Mouse (Mus musculus) thymus, postnatal 25 days (tissue): Measurements from ENCODE around the gene Csrnp3.

Source experiments
- DNase-seq: peaks from one replicate; pipeline ENCODE4 v3.0.0; 2022

The Csrnp3 gene

DNA sequence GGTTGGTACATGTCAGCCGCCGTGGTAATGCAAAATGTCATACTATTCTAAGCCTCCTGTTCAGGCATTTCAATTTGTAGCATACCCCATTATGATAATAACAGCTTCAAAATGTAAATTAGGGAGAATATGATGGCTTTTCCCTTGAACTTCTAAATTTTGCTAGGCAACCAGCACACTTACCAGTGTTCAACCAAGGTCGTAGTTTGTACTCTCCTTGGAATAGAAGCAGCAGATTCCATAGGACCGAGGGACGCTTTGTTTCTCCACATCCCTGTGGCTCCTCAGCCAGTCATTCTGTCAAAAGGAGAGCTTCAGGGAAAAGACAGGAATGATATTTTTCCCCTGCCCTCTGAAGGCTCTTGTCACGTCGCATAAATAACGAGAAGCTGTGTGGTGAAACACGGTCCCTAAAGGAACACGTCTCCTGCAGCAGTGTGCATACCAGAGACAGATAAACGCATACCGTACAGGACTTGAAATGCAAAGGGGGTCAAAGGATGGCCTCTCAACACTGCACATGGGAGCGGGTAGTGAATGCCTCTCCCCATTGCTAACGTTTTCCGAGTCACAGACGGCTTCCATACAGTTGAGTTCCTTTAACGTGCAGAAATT is 108.3 kb downstream of the Csrnp3 start:
- DNase-seq = no peak

DNA sequence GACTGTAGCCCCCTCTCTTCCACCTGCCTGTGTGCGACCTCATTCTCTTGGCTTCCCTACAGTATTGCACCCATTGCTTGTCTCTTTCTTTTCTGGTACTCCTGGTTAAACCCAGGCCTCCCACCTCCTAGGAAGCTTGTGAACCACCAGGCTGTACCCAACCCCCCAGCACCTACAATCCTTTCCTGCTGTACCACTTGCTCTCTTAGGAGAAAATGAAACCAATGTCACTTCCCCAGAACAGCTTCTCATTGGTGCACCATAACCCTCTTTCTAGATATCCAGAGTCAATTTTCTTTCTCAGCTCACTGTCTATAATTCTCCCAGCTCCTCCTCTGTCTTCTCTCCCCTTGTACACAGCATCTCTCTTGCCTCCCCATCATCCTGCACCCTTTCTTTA is 110.2 kb downstream of the Csrnp3 start:
- no peak for DNase-seq

- no peak for DNase-seq
Observed at GRCm38 (mm10) chr2:65956727-65957126, 111.2 kb downstream of the Csrnp3 start.

- DNase-seq = no peak
Observed at GRCm38 (mm10) chr2:65963420-65963819, 117.9 kb downstream of the Csrnp3 start.

- no peak for DNase-seq
Observed at GRCm38 (mm10) chr2:65968810-65969209, 123.2 kb downstream of the Csrnp3 start.

GRCm38 (mm10) chr2:65973907-65974306 is 128.3 kb downstream of the Csrnp3 start:
- no peak for DNase-seq

DNA sequence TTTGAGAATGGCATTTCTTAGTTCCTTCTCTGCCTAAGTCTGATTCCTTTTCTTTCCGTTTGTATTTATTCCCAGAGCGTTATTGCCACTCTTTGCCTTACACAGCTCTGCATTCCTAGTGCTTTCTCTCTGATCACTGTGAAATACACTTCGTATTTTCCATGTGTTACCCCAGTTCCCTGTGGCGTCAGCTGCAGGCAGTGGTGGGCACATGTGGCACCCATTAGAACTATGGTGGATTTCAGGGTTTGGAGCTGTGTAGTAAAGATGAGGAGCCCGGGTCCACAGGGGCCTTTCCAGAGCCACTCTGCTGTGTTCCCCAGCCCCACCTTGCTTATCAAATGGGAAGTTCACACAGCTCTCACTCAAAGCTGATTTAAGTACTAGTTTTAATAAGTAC is 129.8 kb downstream of the Csrnp3 start:
- no peak for DNase-seq

GRCm38 (mm10) chr2:65979338-65980053 is 133.9 kb downstream of the Csrnp3 start:
- no peak for DNase-seq

DNA sequence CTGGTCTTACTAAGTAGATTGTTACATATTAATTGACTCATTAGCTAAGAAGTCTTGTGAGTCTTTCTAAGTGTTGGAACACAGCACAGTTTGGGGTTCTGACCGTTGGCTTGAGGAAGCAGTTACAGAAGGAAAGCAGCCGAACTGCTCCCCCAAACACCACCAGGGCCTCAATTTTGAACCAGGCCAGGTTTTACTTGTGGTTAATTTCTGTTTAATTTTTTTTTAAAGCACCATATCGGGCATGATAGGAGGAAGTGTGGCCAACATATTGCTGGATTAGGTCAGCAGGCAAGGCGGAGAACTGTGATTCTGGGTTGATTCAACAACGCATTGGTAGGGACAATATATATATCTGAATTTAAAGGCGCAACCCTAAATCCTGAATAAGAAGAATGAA is 135.9 kb downstream of the Csrnp3 start:
- DNase-seq = no peak

DNA sequence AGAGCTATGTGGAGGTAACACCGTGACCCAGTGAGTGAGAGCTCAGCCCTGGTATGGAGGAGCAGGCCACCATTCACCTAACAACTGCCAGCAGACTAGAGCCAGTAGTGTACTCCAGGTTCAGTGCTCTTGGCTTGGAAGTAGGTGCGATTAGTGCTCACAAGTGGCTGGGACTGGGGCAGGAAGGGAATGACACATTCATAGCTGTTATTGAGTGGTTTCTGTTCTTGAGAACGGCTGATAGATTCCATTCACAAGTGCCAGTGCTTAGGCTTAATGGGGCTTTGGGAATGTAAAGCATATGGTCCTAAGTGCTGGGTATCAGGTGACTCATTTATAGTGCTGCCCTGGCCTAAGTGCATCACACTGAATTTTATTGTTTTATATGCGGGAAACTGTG is 136.4 kb downstream of the Csrnp3 start:
- no peak for DNase-seq

GRCm38 (mm10) chr2:65985706-65986105 is 140.1 kb downstream of the Csrnp3 start:
- no peak for DNase-seq

GRCm38 (mm10) chr2:65987069-65987468 is 141.5 kb downstream of the Csrnp3 start:
- no peak for DNase-seq

DNA sequence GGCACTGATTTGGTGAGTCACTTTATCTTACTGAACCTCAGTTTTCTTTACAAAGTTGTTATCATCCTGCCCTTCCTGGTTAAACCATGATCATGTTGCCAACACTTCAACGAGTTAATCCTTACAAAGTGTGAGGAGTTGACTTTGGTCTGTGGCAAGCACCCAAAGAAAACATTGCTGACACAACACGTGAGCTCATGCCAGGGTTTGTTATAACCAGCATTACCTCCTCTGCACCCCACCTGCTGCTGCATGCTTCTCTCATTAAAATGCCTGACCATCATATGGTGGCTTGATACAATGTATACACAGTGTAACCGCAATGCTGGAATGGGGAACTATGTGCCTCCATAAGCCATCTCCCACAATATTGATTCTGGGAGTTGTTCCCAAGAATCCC is 142.0 kb downstream of the Csrnp3 start:
- no peak for DNase-seq

GRCm38 (mm10) chr2:65988788-65989187 is 143.2 kb downstream of the Csrnp3 start:
- DNase-seq = no peak

DNA sequence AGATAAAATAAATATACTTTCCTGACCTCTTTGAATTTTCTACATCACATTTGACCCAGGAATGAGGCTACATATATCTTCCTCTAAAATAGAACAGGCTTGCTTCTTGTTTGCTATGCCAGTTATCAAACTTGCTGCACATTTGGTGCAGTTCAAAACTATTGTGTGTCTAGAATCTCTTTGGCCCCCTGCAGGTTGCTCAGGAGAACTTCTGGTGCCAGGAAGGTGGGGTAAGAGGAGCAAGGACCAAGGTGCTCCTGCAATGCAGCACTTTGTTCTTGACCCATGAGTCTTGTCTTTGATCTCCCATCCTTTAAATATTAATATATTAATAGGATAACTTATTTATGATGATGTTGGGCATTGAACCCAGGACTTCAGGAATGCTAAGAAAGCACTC is 144.5 kb downstream of the Csrnp3 start:
- DNase-seq = no peak

- no peak for DNase-seq
Observed at GRCm38 (mm10) chr2:65990754-65991153, 145.2 kb downstream of the Csrnp3 start.

- DNase-seq = no peak
Observed at GRCm38 (mm10) chr2:65993371-65993770, 147.8 kb downstream of the Csrnp3 start.

- no peak for DNase-seq
Observed at GRCm38 (mm10) chr2:65994886-65995468, 149.4 kb downstream of the Csrnp3 start.

- DNase-seq = no peak
Observed at GRCm38 (mm10) chr2:65998747-65999146, 153.2 kb downstream of the Csrnp3 start.

GRCm38 (mm10) chr2:66008995-66009654 is 163.6 kb downstream of the Csrnp3 start:
- no peak for DNase-seq

DNA sequence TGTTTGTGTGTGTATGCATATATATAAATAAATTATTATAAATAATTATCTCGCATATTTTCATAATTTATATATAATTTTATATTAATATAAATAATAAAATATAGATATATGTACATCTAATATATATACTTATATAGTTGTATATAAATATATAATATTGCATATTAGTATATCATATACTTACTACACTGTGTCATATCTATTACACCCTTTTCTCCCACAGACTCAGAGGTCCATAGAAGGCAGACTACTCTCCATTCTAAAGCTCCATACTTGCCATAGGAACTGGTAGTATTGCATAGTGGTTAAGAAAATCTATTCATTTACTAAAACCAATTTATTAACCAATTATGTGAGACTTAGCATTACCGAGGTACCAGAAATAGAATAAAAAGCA is 164.1 kb downstream of the Csrnp3 start:
- DNase-seq = no peak

DNA sequence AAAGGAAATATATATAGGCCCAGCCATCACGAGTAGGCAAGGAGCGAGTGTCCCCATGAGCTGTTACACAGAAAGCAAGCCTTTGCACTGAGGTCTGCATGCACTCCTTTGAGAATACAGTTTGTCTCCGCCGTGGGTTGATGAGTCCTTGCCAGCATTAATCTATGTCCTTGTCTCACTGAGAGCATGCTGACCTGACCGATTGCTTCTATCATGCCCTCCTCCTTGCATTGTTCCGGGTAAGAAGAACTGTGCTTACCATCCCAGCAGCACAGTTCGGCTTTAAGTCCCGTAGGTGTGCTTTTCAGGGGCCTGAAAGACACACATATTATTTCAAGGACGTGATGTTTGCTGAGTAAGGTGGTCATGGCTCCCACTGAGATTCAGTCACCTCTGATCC is 173.1 kb downstream of the Csrnp3 start:
- no peak for DNase-seq

GRCm38 (mm10) chr2:66019235-66019634 is 173.7 kb downstream of the Csrnp3 start:
- DNase-seq = no peak

DNA sequence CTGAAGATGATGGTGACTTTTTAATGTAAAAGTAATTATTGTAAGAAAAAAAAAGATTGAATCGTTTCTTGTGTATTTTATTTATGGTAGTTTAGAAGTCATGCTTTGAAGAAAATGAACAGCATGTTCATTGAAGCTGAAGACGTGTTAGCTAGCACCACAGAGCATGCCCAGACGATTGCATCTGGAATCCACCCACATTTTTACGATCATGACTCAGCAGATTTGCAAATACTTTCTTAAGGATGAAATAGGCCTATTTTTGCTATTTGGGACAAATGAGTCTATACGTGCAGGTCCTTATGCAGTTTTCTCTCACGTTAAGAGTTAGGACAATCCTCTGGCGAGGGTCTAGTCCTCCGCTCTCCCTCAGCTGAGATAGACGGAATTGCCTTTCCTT is 177.9 kb downstream of the Csrnp3 start:
- DNase-seq = no peak
